Mouse (Mus musculus): ENCODE results near the gene Stau1. TPM values are rescaled to one million over a fixed set of nuclear protein-coding genes. Genes with fewer than 3 reads are reported as not detected.

The Stau1 gene
- polyA plus RNA-seq, 1 experiment from 2014 or later, result 57.3 TPM

DNA sequence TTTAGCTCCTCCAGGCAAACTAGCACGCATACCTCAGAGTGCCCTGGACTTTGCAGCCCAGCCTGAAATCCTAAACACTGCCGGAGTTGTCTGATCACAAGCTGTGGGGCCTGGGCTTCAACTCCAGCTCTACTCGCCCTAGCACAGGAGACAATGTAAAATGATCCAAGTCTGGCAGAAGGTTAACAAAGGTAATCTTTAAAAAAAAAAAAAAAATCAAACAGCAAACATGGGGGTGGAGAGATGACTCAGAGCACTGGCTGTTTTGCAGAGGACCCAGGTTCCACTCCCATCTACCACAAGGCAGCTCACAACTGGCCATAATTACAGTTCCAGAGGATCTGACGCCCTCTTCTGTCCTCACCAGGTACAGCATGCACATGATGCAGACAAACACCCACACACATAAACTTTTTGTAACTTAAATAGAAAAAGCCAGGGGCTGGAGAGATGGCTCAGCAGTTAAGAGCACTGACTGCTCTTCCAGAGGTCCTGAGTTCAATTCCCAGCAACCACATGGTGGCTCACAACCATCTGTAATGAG lies 12.7 kb downstream of the Stau1 start:
- 75% methylated on average over 4 of the region's 4 CpGs for WGBS
- Histone ChIP-seq H3K9ac (no peak overlapping the region), H3K9me3 (no peaks in the 10 kb centered on the region), H3K27me3 (replicated peaks) (no peaks in the 10 kb centered on the region), H3K36me3 (no peaks in the 10 kb centered on the region), H3K4me2 (no peak overlapping the region), H3K4me1 (peaks cover 10% of the 10 kb centered on the region), H3K27ac (replicated peaks) (no peak overlapping the region), H3K4me3 (no peak overlapping the region)
- no peak for ATAC-seq (ENCODE audit: extremely low read depth, insufficient number of reproducible peaks, low FRiP score, low TSS enrichment)

GRCm38 (mm10) chr2:166980161-166980560 lies 15.9 kb downstream of the Stau1 start:
- Histone ChIP-seq H3K4me3 (no peak overlapping the region), H3K4me1 (peaks cover 27% of the 10 kb centered on the region), H3K27ac (replicated peaks) (no peak overlapping the region), H3K27me3 (replicated peaks) (no peaks in the 10 kb centered on the region), H3K4me2 (no peak overlapping the region), H3K36me3 (no peaks in the 10 kb centered on the region), H3K9me3 (no peaks in the 10 kb centered on the region), H3K9ac (no peak overlapping the region)
- WGBS, result 84% methylated on average over 2 of the region's 2 CpGs
- no peak for ATAC-seq (ENCODE audit: extremely low read depth, insufficient number of reproducible peaks, low FRiP score, low TSS enrichment)

DNA sequence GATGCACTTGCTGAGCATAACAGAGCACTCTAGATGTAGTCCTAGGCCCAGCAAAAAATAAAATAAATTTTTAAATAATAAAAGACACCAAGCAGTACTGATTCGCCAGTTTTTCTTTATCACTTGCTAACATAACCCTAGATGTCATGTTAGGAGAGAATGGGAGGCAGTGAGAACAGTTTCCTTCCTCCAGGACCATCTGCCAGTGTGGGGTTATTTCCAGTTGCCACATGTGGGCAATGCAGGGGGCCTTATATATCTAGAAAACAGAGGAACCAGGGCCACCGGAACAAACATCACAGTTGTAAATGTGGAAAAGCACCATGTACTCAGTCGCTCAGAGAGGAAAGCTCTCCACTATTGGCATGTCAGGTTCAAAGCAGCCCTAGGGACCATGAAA lies 18.6 kb downstream of the Stau1 start:
- Histone ChIP-seq H3K4me1 (peaks cover 41% of the 10 kb centered on the region), H3K4me2 (no peak overlapping the region), H3K9me3 (no peaks in the 10 kb centered on the region), H3K27me3 (replicated peaks) (no peaks in the 10 kb centered on the region), H3K9ac (no peak overlapping the region; the same call in 1 of the 2 replicates), H3K4me3 (no peak overlapping the region), H3K36me3 (no peaks in the 10 kb centered on the region), H3K27ac (replicated peaks) (peak overlapping the region; percentile 62; the same call in 1 of the 2 replicates)
- WGBS, result 62% methylated on average over 3 of the region's 3 CpGs
- no peak for ATAC-seq (ENCODE audit: extremely low read depth, insufficient number of reproducible peaks, low FRiP score, low TSS enrichment)

GRCm38 (mm10) chr2:166976356-166976755 lies 19.7 kb downstream of the Stau1 start:
- Histone ChIP-seq H3K27me3 (replicated peaks) (no peaks in the 10 kb centered on the region), H3K4me3 (no peak overlapping the region), H3K36me3 (no peaks in the 10 kb centered on the region), H3K9me3 (no peaks in the 10 kb centered on the region), H3K4me1 (peaks cover 36% of the 10 kb centered on the region), H3K27ac (replicated peaks) (peak overlapping the region; percentile 62), H3K4me2 (peak overlapping the region; percentile 43), H3K9ac (peak overlapping the region; percentile 67)
- no peak for ATAC-seq (ENCODE audit: extremely low read depth, insufficient number of reproducible peaks, low FRiP score, low TSS enrichment)
- 65% methylated on average over 3 of the region's 3 CpGs for WGBS

GRCm38 (mm10) chr2:166974177-166974872 lies 21.8 kb downstream of the Stau1 start:
- Histone ChIP-seq H3K4me1 (peaks cover 42% of the 10 kb centered on the region), H3K36me3 (no peaks in the 10 kb centered on the region), H3K4me2 (no peak overlapping the region), H3K9ac (no peak overlapping the region; the same call in 1 of the 2 replicates), H3K4me3 (no peak overlapping the region), H3K27me3 (replicated peaks) (no peaks in the 10 kb centered on the region), H3K9me3 (no peaks in the 10 kb centered on the region), H3K27ac (replicated peaks) (0 out of 2 replicates have a peak overlapping the region, but pooled peaks have one; percentile 6)
- ATAC-seq (ENCODE audit: extremely low read depth, insufficient number of reproducible peaks, low FRiP score, low TSS enrichment), result no peak
- 72% methylated on average over 6 of the region's 6 CpGs for WGBS

DNA sequence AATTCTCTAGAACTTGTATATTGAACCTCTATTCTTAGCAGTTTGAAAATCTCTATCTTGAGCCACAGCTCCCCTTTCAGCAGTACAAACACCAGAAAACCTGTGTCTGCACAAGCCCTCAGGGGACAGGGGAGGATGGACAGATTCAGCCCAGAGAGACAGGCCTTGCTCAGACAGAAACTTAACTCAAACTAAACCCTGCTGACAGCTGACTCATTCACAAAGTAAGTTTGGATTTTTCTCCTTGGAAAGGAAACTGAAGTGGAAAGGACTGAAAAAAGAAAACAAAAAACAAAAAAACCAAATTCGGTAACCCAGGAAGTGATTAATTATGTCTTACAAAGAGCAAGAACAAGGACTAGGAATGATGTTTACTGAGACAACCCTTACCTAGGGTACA lies 22.9 kb downstream of the Stau1 start:
- WGBS, result 85% methylated on average over 1 of the region's 1 CpGs
- Histone ChIP-seq H3K4me3 (no peak overlapping the region), H3K9ac (no peak overlapping the region), H3K4me1 (peaks cover 53% of the 10 kb centered on the region), H3K36me3 (no peaks in the 10 kb centered on the region), H3K27me3 (replicated peaks) (no peaks in the 10 kb centered on the region), H3K4me2 (no peak overlapping the region), H3K9me3 (no peaks in the 10 kb centered on the region), H3K27ac (replicated peaks) (0 out of 2 replicates have a peak overlapping the region, but pooled peaks have one; percentile 12)
- ATAC-seq (ENCODE audit: extremely low read depth, insufficient number of reproducible peaks, low FRiP score, low TSS enrichment), result no peak

DNA sequence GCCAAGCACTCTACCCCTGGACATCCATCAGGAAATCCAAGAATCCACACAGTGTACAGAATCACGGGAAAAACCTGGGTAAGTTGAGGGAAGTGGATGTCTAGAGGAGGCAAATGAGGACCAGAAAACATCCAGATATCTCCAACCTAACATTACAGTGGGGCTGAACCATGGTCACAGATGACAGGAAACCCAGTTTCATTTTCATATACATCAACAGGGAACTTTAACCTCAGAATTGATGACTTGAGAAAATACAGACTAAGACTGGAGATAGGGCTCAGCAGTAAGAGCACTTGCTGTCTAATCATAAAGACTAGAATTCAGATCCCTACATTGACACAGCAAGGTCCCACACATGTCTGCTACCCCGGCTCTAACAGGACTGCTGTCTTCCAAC lies 31.3 kb downstream of the Stau1 start:
- peaks cover 22% of the 10 kb centered on the region for H3K4me1 ChIP-seq
- no peak overlapping the region for H3K9ac ChIP-seq
- no peak overlapping the region for H3K4me3 ChIP-seq
- no peaks in the 10 kb centered on the region for H3K27me3 ChIP-seq (replicated peaks)
- no peak overlapping the region for H3K4me2 ChIP-seq
- H3K9me3 ChIP-seq, result no peaks in the 10 kb centered on the region
- peaks cover 35% of the 10 kb centered on the region for H3K36me3 ChIP-seq
- 84% methylated on average over 2 of the region's 2 CpGs for WGBS
- no peak overlapping the region for H3K27ac ChIP-seq (replicated peaks)
- no peak for ATAC-seq (ENCODE audit: extremely low read depth, insufficient number of reproducible peaks, low FRiP score, low TSS enrichment)

- no peak overlapping the region for H3K27ac ChIP-seq (replicated peaks)
- peaks cover 50% of the 10 kb centered on the region for H3K36me3 ChIP-seq
- peaks cover 8% of the 10 kb centered on the region; the same call in 1 of the 2 replicates for H3K4me1 ChIP-seq
- WGBS, result 80% methylated on average over 8 of the region's 8 CpGs
- no peak for ATAC-seq (ENCODE audit: extremely low read depth, insufficient number of reproducible peaks, low FRiP score, low TSS enrichment)
- no peak overlapping the region for H3K9ac ChIP-seq
- H3K4me3 ChIP-seq, result no peak overlapping the region
- no peaks in the 10 kb centered on the region for H3K27me3 ChIP-seq (replicated peaks)
- H3K9me3 ChIP-seq, result no peaks in the 10 kb centered on the region
- H3K4me2 ChIP-seq, result no peak overlapping the region
These were observed 32.8 kb downstream of the Stau1 start for GRCm38 (mm10) chr2:166963257-166963656.

DNA sequence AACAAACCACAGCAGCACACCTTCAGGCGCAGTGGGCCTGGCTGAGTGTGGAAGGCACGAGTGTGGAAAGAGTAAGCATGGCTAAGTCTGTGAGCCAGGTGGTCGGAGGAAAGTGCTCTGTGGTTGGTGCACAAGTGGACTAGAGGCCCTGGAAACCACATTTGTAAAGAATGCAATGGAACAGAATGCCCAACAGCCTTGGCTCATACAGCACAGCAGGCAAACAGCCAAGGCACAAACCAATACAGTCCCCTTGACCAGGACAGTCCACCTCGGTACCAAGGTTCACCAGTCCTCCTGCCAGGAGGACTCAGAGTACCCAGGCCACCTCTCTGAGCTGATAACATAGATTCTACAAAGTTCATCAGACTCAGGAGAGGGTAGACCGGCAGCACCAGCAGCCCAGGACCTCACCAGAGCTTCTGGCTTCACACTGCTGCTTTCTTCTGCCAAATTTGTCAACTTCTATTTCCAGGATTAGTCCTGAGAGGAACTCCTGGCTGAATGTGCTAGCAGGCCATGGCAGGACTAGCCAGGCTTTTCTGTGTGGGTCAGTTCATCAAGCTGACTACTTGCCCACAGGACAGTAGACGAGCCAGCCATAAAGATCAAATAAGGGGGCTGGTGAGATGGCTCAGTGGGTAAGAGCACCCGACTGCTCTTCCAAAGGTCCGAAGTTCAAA lies 35.3 kb downstream of the Stau1 start:
- 87% methylated on average over 8 of the region's 8 CpGs for WGBS
- Histone ChIP-seq H3K9me3 (no peaks in the 10 kb centered on the region), H3K4me1 (0 out of 2 replicates have a peak, but pooled peaks cover 8% of the 10 kb centered on the region), H3K36me3 (peaks cover 74% of the 10 kb centered on the region), H3K4me2 (no peak overlapping the region), H3K27ac (replicated peaks) (no peak overlapping the region), H3K9ac (no peak overlapping the region), H3K4me3 (no peak overlapping the region), H3K27me3 (replicated peaks) (no peaks in the 10 kb centered on the region)
- ATAC-seq (ENCODE audit: extremely low read depth, insufficient number of reproducible peaks, low FRiP score, low TSS enrichment), result no peak

DNA sequence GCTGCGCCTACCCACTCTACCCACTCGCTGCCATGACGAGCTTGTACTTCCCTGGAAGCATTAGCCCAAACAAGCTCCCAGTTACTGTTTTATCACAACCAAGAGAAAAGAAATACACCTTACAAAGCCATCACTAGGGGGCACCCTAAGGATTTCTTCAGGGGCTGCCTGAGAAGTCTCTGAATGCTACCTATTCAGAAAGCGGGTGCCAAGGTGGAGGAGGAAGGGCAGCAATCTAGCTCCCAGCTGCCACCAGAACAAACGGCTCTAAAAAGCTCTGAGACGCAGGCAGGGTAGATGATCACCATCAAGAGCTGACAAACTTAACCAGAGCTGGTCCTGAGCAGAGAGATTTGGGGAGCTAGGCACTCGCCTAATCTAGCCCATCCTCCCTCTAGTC lies 39.3 kb downstream of the Stau1 start:
- H3K9ac ChIP-seq, result no peak overlapping the region
- no peaks in the 10 kb centered on the region for H3K27me3 ChIP-seq (replicated peaks)
- H3K4me1 ChIP-seq, result peaks cover 4% of the 10 kb centered on the region
- 54% methylated on average over 7 of the region's 7 CpGs for WGBS
- no peak for ATAC-seq (ENCODE audit: extremely low read depth, insufficient number of reproducible peaks, low FRiP score, low TSS enrichment)
- no peak overlapping the region for H3K4me3 ChIP-seq
- H3K4me2 ChIP-seq, result no peak overlapping the region
- no peaks in the 10 kb centered on the region for H3K9me3 ChIP-seq
- no peak overlapping the region for H3K27ac ChIP-seq (replicated peaks)
- peaks cover 96% of the 10 kb centered on the region for H3K36me3 ChIP-seq

DNA sequence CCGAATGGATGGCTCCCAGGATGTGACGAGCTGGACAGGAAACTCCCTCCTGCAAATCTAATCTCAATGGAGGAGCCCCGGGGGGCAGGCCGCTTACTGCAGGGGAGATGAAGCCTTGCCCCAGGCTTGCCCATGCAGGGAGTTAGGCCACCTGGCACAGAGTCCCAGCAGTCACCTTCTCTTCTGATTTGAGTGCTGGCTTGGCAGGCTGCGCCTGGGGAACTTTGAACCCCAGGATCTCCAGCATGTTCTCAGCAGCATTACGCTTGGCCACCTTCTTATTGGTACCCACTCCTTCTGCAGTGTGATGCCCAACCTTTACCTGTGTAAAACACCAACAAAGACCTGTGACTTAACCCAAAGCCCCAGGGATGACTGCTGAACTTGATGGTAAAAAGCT lies 43.9 kb downstream of the Stau1 start:
- Histone ChIP-seq H3K4me3 (no peak overlapping the region), H3K9me3 (no peaks in the 10 kb centered on the region), H3K9ac (no peak overlapping the region), H3K4me1 (peaks cover 18% of the 10 kb centered on the region), H3K36me3 (peaks cover 97% of the 10 kb centered on the region), H3K27ac (replicated peaks) (no peak overlapping the region; the same call in 1 of the 2 replicates), H3K27me3 (replicated peaks) (no peaks in the 10 kb centered on the region), H3K4me2 (no peak overlapping the region)
- 68% methylated on average over 6 of the region's 6 CpGs for WGBS
- ATAC-seq (ENCODE audit: extremely low read depth, insufficient number of reproducible peaks, low FRiP score, low TSS enrichment), result no peak

Measured in heart, embryonic 13.5 days (tissue).